Mouse (Mus musculus) kidney, embryonic 16.5 days (tissue): ENCODE results near the gene Myt1. TPM values are rescaled to one million over a fixed set of nuclear protein-coding genes. Genes with fewer than 3 reads are reported as not detected.

Experiments
- ATAC-seq: fragments of 200-750 bp; cut with Nextera tagmentation; 2 replicates; pipeline ENCODE4 v1.8.0; 2017; ENCODE audit warnings: moderate TSS enrichment; ENCODE audit not compliant: low FRiP score, low TSS enrichment
- H3K27ac ChIP-seq: fragments of 300-500 bp; sonication (generic); 2 replicates; pipeline ENCODE4 v1.5.1; 2014; ENCODE audit warnings: low read length
- H3K27me3 ChIP-seq: fragments of 300-500 bp; sonication (generic); 2 replicates; pipeline ENCODE4 v1.6.1; 2014; ENCODE audit warnings: low read length, control low read depth, mixed read lengths; ENCODE audit not compliant: insufficient read depth
- H3K36me3 ChIP-seq: fragments of 300-500 bp; sonication (generic); 2 replicates; pipeline ENCODE4 v1.6.1; 2014; ENCODE audit warnings: low read length, control low read depth, mixed read lengths; ENCODE audit not compliant: insufficient read depth
- H3K4me1 ChIP-seq: fragments of 300-500 bp; sonication (generic); 2 replicates; pipeline ENCODE4 v1.6.1; 2014; ENCODE audit warnings: low read length, control low read depth, mixed read lengths; ENCODE audit not compliant: insufficient read depth
- H3K4me2 ChIP-seq: fragments of 300-500 bp; sonication (generic); replicated peaks from 2 replicates; pipeline ENCODE4 v1.6.1; 2014; ENCODE audit warnings: low read depth, low read length
- H3K4me3 ChIP-seq: fragments of 300-500 bp; sonication (generic); 2 replicates; pipeline ENCODE4 v1.5.1; 2014; ENCODE audit warnings: mild to moderate bottlenecking, low read length
- H3K9ac ChIP-seq: fragments of 300-500 bp; sonication (generic); replicated peaks from 2 replicates; pipeline ENCODE4 v1.6.1; 2014; ENCODE audit warnings: low read length
- H3K9me3 ChIP-seq: fragments of 300-500 bp; sonication (generic); 2 replicates; pipeline ENCODE4 v1.6.1; 2016; ENCODE audit warnings: low read length, control low read depth
- WGBS: fragments of 180-500 bp; shearing (Covaris S2); extraction: QIAGEN DNeasy Blood & Tissue Kit; methylation state at CpG from one replicate; pipeline ENCODE4 v1.1.7; 2014; 5-methylcytosine and 5-hydroxymethylcytosine counted together
- polyA plus RNA-seq: library from polyadenylated mRNA; unstranded; fragments of >200 nt; fragmentation: Nextera tagmentation; extraction: Ambion mirVana; gene quantifications from 2 replicates; pipeline ENCODE4 v1.2.1, GENCODE M21; 2015

Myt1 gene
- polyA plus RNA-seq, 1 experiment from 2014 or later: 0.31 TPM

- no peak for ATAC-seq
- H3K4me3 ChIP-seq: no peak overlapping the region
- H3K4me2 ChIP-seq: no peak overlapping the region
- H3K4me1 ChIP-seq: no peaks in the 10 kb centered on the region
- H3K36me3 ChIP-seq: no peaks in the 10 kb centered on the region
- 54% methylated on average over 1 of the region's 1 CpGs for WGBS
- no peaks in the 10 kb centered on the region for H3K9me3 ChIP-seq
- H3K9ac ChIP-seq: no peak overlapping the region
- H3K27me3 ChIP-seq: no peaks in the 10 kb centered on the region
- H3K27ac ChIP-seq: no peak overlapping the region
Measured at GRCm38 (mm10) chr2:181752626-181753025, 10.5 kb upstream of the Myt1 start.

DNA sequence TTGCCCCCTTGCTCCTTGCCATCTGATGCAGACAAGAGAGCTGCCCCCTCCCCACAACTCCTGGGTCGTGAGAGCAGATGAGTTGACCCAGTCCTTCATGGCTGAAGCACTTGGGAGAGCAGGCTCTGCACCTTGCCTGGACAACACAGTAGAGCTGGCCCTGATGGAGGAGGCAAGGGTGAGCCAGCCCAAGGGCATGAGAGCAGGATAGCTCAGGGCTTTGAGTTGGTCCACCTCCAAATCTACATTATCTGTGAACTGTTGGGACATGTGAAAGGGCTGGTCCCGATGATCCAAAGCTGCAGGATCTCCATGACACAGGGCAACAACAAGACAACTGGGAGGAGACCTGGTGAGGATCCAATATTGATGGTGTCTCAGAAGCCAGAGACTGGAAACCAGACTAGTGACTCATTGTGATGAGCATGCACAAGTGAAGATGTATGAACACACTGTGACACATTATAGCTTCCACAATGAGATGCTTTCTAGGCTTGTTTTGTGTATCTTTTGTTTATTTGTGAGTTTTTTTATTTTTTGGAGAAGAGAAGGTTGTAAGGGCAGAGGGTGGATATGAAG, 4.9 kb upstream of the Myt1 start:
- Histone ChIP-seq H3K36me3 (no peaks in the 10 kb centered on the region), H3K4me2 (no peak overlapping the region), H3K9me3 (no peaks in the 10 kb centered on the region), H3K27me3 (no peaks in the 10 kb centered on the region), H3K4me3 (no peak overlapping the region), H3K9ac (no peak overlapping the region), H3K27ac (no peak overlapping the region), H3K4me1 (no peaks in the 10 kb centered on the region)
- no peak for ATAC-seq
- 69% methylated on average over 2 of the region's 2 CpGs for WGBS

DNA sequence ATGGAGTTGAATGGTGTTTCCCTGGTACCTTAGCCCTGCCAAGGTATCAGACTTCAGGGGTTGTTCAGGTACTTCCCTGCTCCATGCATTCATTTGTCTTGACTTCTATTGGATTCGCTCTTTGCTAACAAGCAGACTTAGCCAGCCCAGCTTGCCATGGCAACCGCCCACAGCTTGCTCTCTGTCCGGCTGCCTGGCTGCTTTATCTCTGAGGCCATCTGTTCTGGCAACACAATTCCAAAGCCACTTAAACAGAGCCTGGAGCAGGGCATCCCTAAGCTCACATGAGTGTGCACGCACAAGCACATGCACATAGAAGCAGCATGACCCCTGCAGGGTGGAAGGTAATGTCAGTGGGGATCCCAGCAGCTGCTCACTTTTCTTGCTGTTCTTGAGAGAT, 4.1 kb upstream of the Myt1 start:
- Histone ChIP-seq H3K9me3 (no peaks in the 10 kb centered on the region), H3K27me3 (peaks cover 3% of the 10 kb centered on the region; the same call in 1 of the 2 replicates), H3K4me1 (no peaks in the 10 kb centered on the region), H3K27ac (no peak overlapping the region), H3K9ac (no peak overlapping the region), H3K36me3 (no peaks in the 10 kb centered on the region), H3K4me3 (no peak overlapping the region), H3K4me2 (no peak overlapping the region)
- WGBS: 46% methylated on average over 4 of the region's 4 CpGs
- ATAC-seq: no peak

- Histone ChIP-seq H3K36me3 (no peaks in the 10 kb centered on the region), H3K4me1 (no peaks in the 10 kb centered on the region), H3K9ac (no peak overlapping the region), H3K27ac (no peak overlapping the region), H3K9me3 (no peaks in the 10 kb centered on the region), H3K27me3 (peaks cover 15% of the 10 kb centered on the region), H3K4me3 (no peak overlapping the region), H3K4me2 (no peak overlapping the region)
- ATAC-seq: no peak
- 28% methylated on average over 14 of the region's 14 CpGs for WGBS
Measured at GRCm38 (mm10) chr2:181763886-181764527, 875 bp downstream of the Myt1 start.

DNA sequence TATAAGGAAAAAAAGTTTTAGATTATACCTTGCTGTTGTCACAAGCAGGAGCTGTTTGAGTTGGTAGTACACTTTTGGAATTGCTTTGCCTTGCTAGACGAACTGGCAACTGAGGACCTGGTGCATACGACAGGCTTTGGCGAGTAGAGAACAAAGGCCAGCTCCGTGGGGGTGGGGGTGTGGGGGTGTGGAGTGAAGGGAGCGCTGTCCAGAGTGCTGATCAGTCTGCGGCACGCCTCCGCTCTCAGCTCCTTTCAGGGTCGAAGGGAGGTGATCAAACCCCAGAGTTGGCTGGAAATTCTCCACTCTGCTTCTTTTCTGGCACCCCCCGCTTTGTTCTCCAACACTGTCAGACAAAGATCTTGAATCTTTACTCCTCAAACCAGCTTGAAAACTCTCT, 1.5 kb downstream of the Myt1 start:
- ATAC-seq: no peak
- H3K27me3 ChIP-seq: peaks cover 15% of the 10 kb centered on the region
- 2% methylated on average over 10 of the region's 10 CpGs for WGBS
- H3K4me2 ChIP-seq: no peak overlapping the region
- no peaks in the 10 kb centered on the region for H3K4me1 ChIP-seq
- H3K4me3 ChIP-seq: no peak overlapping the region
- H3K9me3 ChIP-seq: no peaks in the 10 kb centered on the region
- H3K9ac ChIP-seq: no peak overlapping the region
- H3K27ac ChIP-seq: no peak overlapping the region
- H3K36me3 ChIP-seq: no peaks in the 10 kb centered on the region

DNA sequence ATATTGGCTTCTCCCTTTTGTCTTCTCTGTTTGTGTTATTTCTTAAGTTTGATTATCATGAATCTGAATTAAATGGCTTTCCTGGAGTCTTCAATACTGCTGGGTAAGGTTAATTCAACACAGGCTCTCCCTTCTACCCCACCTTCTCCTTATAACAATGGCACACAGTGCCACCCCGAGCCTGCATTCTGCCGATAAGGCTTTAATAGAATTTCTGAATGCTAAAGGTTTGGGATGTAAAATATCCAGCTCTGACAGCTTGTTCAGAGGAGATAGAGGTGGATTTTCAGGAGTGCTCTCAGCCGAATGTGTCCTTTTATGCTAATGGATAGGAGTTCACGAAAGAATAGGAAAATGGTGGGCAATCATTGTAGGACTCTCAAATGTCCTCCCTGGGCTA, 2.1 kb downstream of the Myt1 start:
- 84% methylated on average over 4 of the region's 4 CpGs for WGBS
- H3K4me1 ChIP-seq: no peaks in the 10 kb centered on the region
- H3K36me3 ChIP-seq: no peaks in the 10 kb centered on the region
- no peak overlapping the region for H3K4me2 ChIP-seq
- H3K4me3 ChIP-seq: no peak overlapping the region
- no peak overlapping the region for H3K27ac ChIP-seq
- ATAC-seq: no peak
- H3K9ac ChIP-seq: no peak overlapping the region
- no peaks in the 10 kb centered on the region for H3K9me3 ChIP-seq
- H3K27me3 ChIP-seq: peaks cover 15% of the 10 kb centered on the region

- no peak overlapping the region for H3K27ac ChIP-seq
- H3K36me3 ChIP-seq: no peaks in the 10 kb centered on the region
- 47% methylated on average over 14 of the region's 14 CpGs for WGBS
Measured at GRCm38 (mm10) chr2:181766672-181767557, 3.8 kb downstream of the Myt1 start.

DNA sequence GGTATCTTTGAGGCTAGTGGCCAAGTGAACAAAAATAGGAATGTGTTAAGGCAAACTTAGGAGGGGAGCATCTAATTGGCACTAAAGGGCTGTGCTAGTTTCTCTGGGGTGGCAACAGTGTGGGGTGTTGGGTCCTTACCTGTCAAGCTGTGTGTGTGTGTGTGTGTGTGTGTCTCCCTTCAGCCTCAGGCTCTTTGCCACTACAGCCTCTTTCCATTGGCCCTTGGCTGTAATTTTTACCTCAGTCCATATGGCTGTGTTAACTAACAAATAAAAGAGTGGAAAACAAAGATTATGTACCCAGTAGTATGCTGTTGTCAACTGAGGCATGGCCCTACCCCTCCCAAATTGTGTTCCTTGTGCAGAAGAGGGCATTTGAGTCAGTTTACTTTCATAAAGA, 5.3 kb downstream of the Myt1 start:
- no peak for ATAC-seq

More at GRCm38 (mm10) chr2:181766672-181767557, 3.8 kb downstream of the Myt1 start:
- Histone ChIP-seq H3K4me2 (no peak overlapping the region), H3K27me3 (peaks cover 15% of the 10 kb centered on the region), H3K9ac (no peak overlapping the region), H3K4me1 (no peaks in the 10 kb centered on the region), H3K4me3 (no peak overlapping the region), H3K9me3 (no peaks in the 10 kb centered on the region)
- ATAC-seq: no peak

GRCm38 (mm10) chr2:181769397-181769796, 6.3 kb downstream of the Myt1 start:
- H3K4me1 ChIP-seq: no peaks in the 10 kb centered on the region
- WGBS: 80% methylated on average over 2 of the region's 2 CpGs

More for the DNA sequence above, 5.3 kb downstream of the Myt1 start:
- Histone ChIP-seq H3K4me1 (no peaks in the 10 kb centered on the region), H3K9me3 (no peaks in the 10 kb centered on the region), H3K36me3 (no peaks in the 10 kb centered on the region), H3K4me2 (no peak overlapping the region), H3K4me3 (no peak overlapping the region), H3K9ac (no peak overlapping the region), H3K27ac (no peak overlapping the region), H3K27me3 (peaks cover 15% of the 10 kb centered on the region)

DNA sequence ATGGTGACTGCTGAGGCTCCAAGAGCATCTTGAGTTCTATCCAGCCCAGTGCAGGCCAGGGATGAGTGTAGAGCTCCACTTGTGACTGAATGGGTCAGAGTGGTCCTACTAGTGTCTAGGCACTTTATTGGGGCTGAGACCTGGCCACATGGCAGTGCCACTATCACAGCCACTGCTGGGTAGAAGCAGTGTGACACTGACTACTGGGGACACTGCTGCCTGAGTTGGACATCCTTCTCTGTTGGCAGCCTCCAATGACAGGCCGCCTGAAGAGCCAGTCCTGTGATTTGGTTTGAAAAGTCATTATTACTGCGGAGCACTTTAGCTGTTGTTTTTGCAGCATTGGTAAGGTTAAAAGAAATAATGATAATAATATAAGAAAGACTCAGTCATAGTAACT, 10.1 kb downstream of the Myt1 start:
- no peak for ATAC-seq
- H3K36me3 ChIP-seq: no peaks in the 10 kb centered on the region
- no peak overlapping the region for H3K9ac ChIP-seq
- H3K4me3 ChIP-seq: no peak overlapping the region
- H3K4me1 ChIP-seq: no peaks in the 10 kb centered on the region
- 70% methylated on average over 2 of the region's 2 CpGs for WGBS
- no peaks in the 10 kb centered on the region for H3K9me3 ChIP-seq
- H3K27ac ChIP-seq: no peak overlapping the region
- no peaks in the 10 kb centered on the region for H3K27me3 ChIP-seq
- no peak overlapping the region for H3K4me2 ChIP-seq

More at GRCm38 (mm10) chr2:181769397-181769796, 6.3 kb downstream of the Myt1 start:
- Histone ChIP-seq H3K36me3 (no peaks in the 10 kb centered on the region), H3K27me3 (peaks cover 12% of the 10 kb centered on the region), H3K4me3 (no peak overlapping the region), H3K27ac (no peak overlapping the region), H3K4me2 (no peak overlapping the region), H3K9ac (no peak overlapping the region), H3K9me3 (no peaks in the 10 kb centered on the region)
- ATAC-seq: no peak
